ENCODE assay signal across 9 mouse cellular contexts in genomic region chr10:70133188-70133587, GRCm38 (mm10). TPM values are rescaled to one million over a fixed set of nuclear protein-coding genes. Genes with fewer than 3 reads are reported as not detected.
DNase-seq lines count a peak whose midpoint lies in the region; ATAC-seq lines count a peak whose summit lies in the region.
"Had no signal": no experiment of that assay in that cellular context is flagged by ENCODE, and none has a peak within 500 bp of the region (broad histone marks: within the 10 kb centered on the region; RNA-seq: fewer than 3 reads in every experiment).

No protein-coding gene starts in this region.

- no peaks in the 10 kb centered on the region for H3K36me3 ChIP-seq in heart, embryonic 10.5 days
- no peaks in the 10 kb centered on the region for H3K36me3 ChIP-seq in intestine, embryonic 14.5 days (ENCODE audit: control insufficient read depth, insufficient read depth, low read length)
- H3K36me3 ChIP-seq in megakaryocyte, embryonic 14.5 days (replicated peaks; ENCODE audit: low read length), result peaks cover 55% of the 10 kb centered on the region
- no peaks in the 10 kb centered on the region for H3K36me3 ChIP-seq in hindbrain, embryonic 14.5 days (replicated peaks; ENCODE audit: control insufficient read depth, insufficient read depth)

- H3K9me3 ChIP-seq in heart, embryonic 10.5 days, result no peaks in the 10 kb centered on the region
- H3K9me3 ChIP-seq in intestine, embryonic 14.5 days (ENCODE audit: control insufficient read depth, low read length), result no peaks in the 10 kb centered on the region
- no peaks in the 10 kb centered on the region; the same call in 1 of the 2 replicates for H3K9me3 ChIP-seq in megakaryocyte, embryonic 14.5 days
- no peaks in the 10 kb centered on the region for H3K9me3 ChIP-seq in hindbrain, embryonic 14.5 days (ENCODE audit: control insufficient read depth, low read length)

- no peak overlapping the region for H3K4me3 ChIP-seq in heart, embryonic 10.5 days
- no peak overlapping the region for H3K4me3 ChIP-seq in intestine, embryonic 14.5 days (ENCODE audit: low read depth, low read length)
- peak overlapping the region; percentile 42 for H3K4me3 ChIP-seq in megakaryocyte, embryonic 14.5 days (replicated peaks)
- H3K4me3 ChIP-seq in hindbrain, embryonic 14.5 days (replicated peaks; ENCODE audit: low read length), result no peak overlapping the region

- H3K9ac ChIP-seq in intestine, embryonic 14.5 days (ENCODE audit: low read length), result no peak overlapping the region
- H3K9ac ChIP-seq in hindbrain, embryonic 14.5 days, result no peak overlapping the region

- peak overlapping the region; percentile 88 for H3K27ac ChIP-seq in heart, embryonic 10.5 days
- peak overlapping the region; percentile 16; the same call in 1 of the 2 replicates for H3K27ac ChIP-seq in intestine, embryonic 14.5 days (ENCODE audit: low read depth)
- H3K27ac ChIP-seq in hindbrain, embryonic 14.5 days, result no peak overlapping the region

- H3K27me3 ChIP-seq in heart, embryonic 10.5 days (ENCODE audit: insufficient read depth, poor library complexity, severe bottlenecking), result no peaks in the 10 kb centered on the region
- no peaks in the 10 kb centered on the region for H3K27me3 ChIP-seq in intestine, embryonic 14.5 days (replicated peaks; ENCODE audit: control insufficient read depth, insufficient read depth, low read length)
- H3K27me3 ChIP-seq in megakaryocyte, embryonic 14.5 days (replicated peaks), result no peaks in the 10 kb centered on the region
- H3K27me3 ChIP-seq in hindbrain, embryonic 14.5 days (ENCODE audit: control insufficient read depth, insufficient read depth, low read length), result no peaks in the 10 kb centered on the region

- H3K4me1 ChIP-seq in heart, embryonic 10.5 days, result peaks cover 65% of the 10 kb centered on the region
- peaks cover 27% of the 10 kb centered on the region for H3K4me1 ChIP-seq in intestine, embryonic 14.5 days (replicated peaks; ENCODE audit: control insufficient read depth, insufficient read depth, low read length)
- peaks cover 62% of the 10 kb centered on the region for H3K4me1 ChIP-seq in megakaryocyte, embryonic 14.5 days
- peaks cover 7% of the 10 kb centered on the region; the same call in 1 of the 2 replicates for H3K4me1 ChIP-seq in hindbrain, embryonic 14.5 days (replicated peaks; ENCODE audit: control insufficient read depth, insufficient read depth, low read length)

- H3K4me2 ChIP-seq in intestine, embryonic 14.5 days (ENCODE audit: low read length), result no peak overlapping the region
- H3K4me2 ChIP-seq in hindbrain, embryonic 14.5 days (replicated peaks), result no peak overlapping the region

- peak; percentile 51 for ATAC-seq in activated CD4-positive, CD25-positive, alpha-beta regulatory T cell, adult 4 months
- ATAC-seq in intestine, embryonic 14.5 days (replicated peaks; ENCODE audit: low FRiP score, low TSS enrichment, low read depth), result peak; percentile 56
- ATAC-seq in hindbrain, embryonic 14.5 days (ENCODE audit: low FRiP score), result no peak

- intact Hi-C loops in heart, postnatal 25 days (cut with DNase I), result no loop called here

- DNase-seq in heart, embryonic 10.5 days (ENCODE audit: low spot score), result no peak
- no peak for DNase-seq in heart, postnatal 25 days (ENCODE audit: low spot score)
- DNase-seq in intestine, embryonic 14.5 days (ENCODE audit: low spot score), result no peak
- DNase-seq in thymus, postnatal 25 days, result no peak
- no peak for DNase-seq in hindbrain, embryonic 14.5 days (ENCODE audit: low spot score)
- DNase-seq in thymus, postnatal 10 days (ENCODE audit: low spot score in 2 of 2), result no peak
- DNase-seq: kidney, adult 2 months had no signal

- 14% methylated on average over 6 of the region's 6 CpGs for WGBS in heart, embryonic 10.5 days
- WGBS in intestine, embryonic 14.5 days, result 23% methylated on average over 6 of the region's 6 CpGs
- WGBS in hindbrain, embryonic 14.5 days, result 70% methylated on average over 6 of the region's 6 CpGs

RNA-seq across cellular contexts. Expression of gene Ccdc6, which starts 36.3 kb away (rescaled TPM):
- 14.6 and 16.0 TPM in 2 replicates for polyA plus RNA-seq in heart, embryonic 10.5 days (2016; fragmentation: Nextera tagmentation; extraction: Ambion mirVana)
- total RNA-seq in heart, postnatal 25 days (2021), result 10 to 100 TPM; 26.6 to 26.8 TPM
- polyA plus RNA-seq in activated CD4-positive, CD25-positive, alpha-beta regulatory T cell, adult 4 months (2017; shearing (Covaris generic)), result 10 to 100 TPM; 26.0 to 27.6 TPM
- 23.7 and 24.6 TPM in 2 replicates for polyA plus RNA-seq in intestine, embryonic 14.5 days (2014; fragmentation: Nextera tagmentation; extraction: Ambion mirVana)
- 12.2 and 12.4 TPM in 2 replicates for polyA plus RNA-seq in megakaryocyte, embryonic 14.5 days (2012; ENCODE audit: insufficient read depth, low replicate concordance)
- 29.6 and 30.1 TPM in 2 replicates for polyA plus RNA-seq in hindbrain, embryonic 14.5 days (2014; fragmentation: Nextera tagmentation; extraction: Ambion mirVana)
